Mouse (Mus musculus) colon, adult 2 months (tissue): ENCODE data around the gene Atp6v1f. TPM values are rescaled to one million over a fixed set of nuclear protein-coding genes. Genes with fewer than 3 reads are reported as not detected.

Experiments
- polyA plus RNA-seq: library from polyadenylated mRNA; depleted of rRNA; stranded (reverse); fragments of >200 nt; gene quantifications from 2 replicates; pipeline ENCODE4 v1.2.3, GENCODE M21; 2012; rRNA removed

The Atp6v1f gene
- polyA plus RNA-seq, result 194 and 270 TPM in 2 replicates

DNA sequence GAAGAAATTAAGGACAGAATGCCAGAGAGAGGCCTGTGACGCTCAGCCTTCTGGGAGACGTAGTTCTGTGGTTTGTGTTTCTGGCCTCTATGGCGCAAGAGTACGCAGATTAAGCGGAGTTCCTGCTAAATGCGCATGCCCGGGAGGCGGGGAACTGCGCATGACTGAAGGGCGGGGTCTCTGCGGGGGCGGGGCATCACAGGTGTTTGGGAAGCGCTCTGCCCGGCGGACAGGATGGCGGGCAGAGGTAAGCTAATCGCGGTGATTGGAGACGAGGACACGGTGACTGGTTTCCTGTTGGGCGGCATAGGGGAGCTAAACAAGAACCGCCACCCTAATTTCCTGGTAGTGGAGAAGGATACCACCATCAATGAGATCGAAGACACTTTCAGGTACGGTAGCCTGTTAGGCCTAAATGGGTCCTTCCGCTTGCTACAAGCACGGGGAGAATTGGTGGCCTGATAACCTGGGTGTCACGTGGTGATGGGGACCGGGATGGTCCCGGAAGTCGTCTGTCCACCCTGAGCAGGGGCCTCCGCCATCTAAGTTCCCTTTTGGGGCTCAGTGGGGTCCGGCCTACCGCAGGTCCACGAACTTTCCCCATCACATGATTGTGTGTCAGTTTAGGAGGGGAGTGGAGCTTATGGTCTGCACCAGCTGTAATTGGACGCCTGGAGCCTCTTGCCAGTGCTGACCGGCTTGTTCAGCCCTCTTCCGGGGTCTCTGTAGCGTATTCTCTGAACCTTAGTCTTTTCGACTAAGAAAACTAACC, at the start of gene Atp6v1f:
Gene Atp6v1f, plus strand, starts transcription at position 136 of the 772 bp plus-strand sequence.

DNA sequence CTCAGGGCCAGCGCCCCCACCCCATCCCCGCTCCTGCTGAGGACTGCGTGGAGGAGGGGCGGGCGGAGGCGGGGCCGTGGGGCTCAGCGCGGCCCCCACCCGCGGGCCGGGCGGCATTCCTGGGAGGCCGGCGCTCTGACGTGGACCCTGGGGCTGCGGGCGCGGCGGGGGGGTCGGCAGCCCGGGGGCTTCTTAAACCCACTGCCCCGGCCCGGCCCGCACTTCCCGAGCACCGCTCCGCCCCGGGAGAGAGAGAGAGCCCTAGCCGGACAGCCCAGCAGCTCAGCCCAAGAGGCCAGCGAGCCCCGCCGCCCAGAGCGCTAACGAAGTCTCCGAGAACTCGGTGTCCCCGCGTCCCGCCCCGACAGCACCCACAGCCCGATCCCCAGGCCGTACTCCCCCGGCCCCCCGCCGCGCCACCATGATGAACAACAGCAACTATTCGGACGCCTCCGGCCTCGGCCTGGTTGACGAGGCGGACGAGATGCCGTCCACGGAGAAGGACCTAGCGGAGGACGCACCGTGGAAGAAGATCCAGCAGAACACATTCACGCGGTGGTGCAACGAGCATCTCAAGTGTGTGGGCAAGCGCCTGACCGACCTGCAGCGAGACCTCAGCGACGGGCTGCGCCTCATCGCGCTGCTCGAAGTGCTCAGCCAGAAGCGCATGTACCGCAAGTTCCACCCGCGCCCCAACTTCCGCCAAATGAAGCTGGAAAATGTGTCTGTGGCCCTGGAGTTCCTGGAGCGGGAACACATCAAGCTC, 34.3 kb upstream of the Atp6v1f start, which contains the start of gene Flnc:
Gene Flnc, plus strand, starts transcription at position 219 of the 766 bp plus-strand sequence.

GRCm38 (mm10) chr6:29471137-29471536, 3.6 kb downstream of the Atp6v1f start, which contains the start of gene Atp6v1fnb:
Atp6v1fnb (plus strand) TSS chr6:29471437.

GRCm38 (mm10) chr6:29507447-29508309, 40.2 kb downstream of the Atp6v1f start, which contains the start of gene Kcp:
Kcp (minus strand) TSS chr6:29507952.

Other genes with a start within 250 kb of the Atp6v1f start
- gene Hilpda, start 195.2 kb upstream of the Atp6v1f start, polyA plus RNA-seq, result 21.9 and 23.0 TPM in 2 replicates
- gene Fam71f2, start 188.1 kb upstream of the Atp6v1f start, polyA plus RNA-seq, result 0.41 and 0.78 TPM in 2 replicates
- gene Fam71f1, start 148.6 kb upstream of the Atp6v1f start, polyA plus RNA-seq, result not detected in 2 replicates
- 25.7 and 30.6 TPM in 2 replicates for gene Calu, start 119.6 kb upstream of the Atp6v1f start, polyA plus RNA-seq
- gene Opn1sw, start 79.2 kb upstream of the Atp6v1f start, polyA plus RNA-seq, result 0.68 and 1.1 TPM in 2 replicates
- gene Ccdc136, start 71.4 kb upstream of the Atp6v1f start, polyA plus RNA-seq, result 5.4 and 5.8 TPM in 2 replicates
- 25.2 and 42.0 TPM in 2 replicates for gene Flnc, start 34.5 kb upstream of the Atp6v1f start, polyA plus RNA-seq
- not detected in 2 replicates for gene Atp6v1fnb, start 3.7 kb downstream of the Atp6v1f start, polyA plus RNA-seq
- gene Kcp, start 40.2 kb downstream of the Atp6v1f start, polyA plus RNA-seq, result 14.1 and 15.6 TPM in 2 replicates
- gene Irf5, start 58.9 kb downstream of the Atp6v1f start, polyA plus RNA-seq, result 16.5 and 16.6 TPM in 2 replicates
- gene Tnpo3, start 142.2 kb downstream of the Atp6v1f start, polyA plus RNA-seq, result 36.1 and 60.5 TPM in 2 replicates
- 33.6 and 36.2 TPM in 2 replicates for gene Tspan33, start 226.5 kb downstream of the Atp6v1f start, polyA plus RNA-seq